Mouse (Mus musculus): ENCODE results near the gene Nudcd2.

Gene Nudcd2

DNA sequence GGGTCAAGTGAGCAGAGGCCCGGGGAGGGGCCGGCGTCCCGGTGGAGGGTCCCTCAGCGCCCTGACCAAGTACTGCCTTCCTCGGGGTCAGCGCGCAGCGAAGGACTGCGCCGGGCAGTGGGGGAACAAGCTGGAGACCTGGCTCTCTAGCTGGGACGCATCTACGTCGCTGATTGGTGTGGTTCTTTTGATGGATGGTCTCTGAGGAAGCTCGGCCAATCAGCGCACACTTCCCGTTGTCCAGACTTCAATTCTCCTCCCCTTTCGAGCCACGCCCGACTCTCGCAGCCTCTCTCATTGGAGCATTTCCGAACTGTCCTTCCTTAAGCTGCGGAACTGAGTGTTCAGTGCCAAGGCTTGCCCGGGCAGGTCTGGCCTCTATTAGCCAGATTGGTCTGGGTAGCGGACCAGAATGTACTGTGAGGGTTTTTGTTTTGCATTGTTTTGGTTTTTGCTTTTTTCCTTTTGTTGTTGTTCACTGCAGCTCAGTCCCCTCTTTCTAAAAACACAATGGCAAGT lies 21.7 kb downstream of the Nudcd2 start, which contains the start of gene Ccng1:
Ccng1 (minus strand) TSS at position 203 of the 519 bp plus-strand sequence.
- in situ Hi-C loops (cut with MboI, MseI) = no loop called here

DNA sequence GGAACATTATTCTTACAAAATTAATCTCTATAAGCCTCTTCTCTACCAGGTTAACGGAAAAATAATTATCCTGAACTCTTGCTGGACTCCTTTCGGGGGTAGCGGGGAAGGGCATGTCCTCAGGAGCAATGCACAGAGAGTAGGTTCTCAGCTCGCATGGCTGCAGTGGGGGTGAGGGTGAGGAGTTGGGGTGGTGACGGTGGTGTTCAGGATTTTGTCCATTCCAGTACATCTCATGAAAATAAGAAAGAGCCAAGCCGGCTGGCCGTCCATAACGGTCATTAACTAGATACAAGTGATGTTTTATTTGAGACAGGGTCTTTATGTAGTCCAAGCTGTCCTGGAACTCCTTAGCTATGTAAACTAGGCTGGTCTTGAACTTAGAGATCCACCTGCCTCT lies 22.5 kb downstream of the Nudcd2 start:
- in situ Hi-C loops (cut with MboI, MseI) = no loop called here

DNA sequence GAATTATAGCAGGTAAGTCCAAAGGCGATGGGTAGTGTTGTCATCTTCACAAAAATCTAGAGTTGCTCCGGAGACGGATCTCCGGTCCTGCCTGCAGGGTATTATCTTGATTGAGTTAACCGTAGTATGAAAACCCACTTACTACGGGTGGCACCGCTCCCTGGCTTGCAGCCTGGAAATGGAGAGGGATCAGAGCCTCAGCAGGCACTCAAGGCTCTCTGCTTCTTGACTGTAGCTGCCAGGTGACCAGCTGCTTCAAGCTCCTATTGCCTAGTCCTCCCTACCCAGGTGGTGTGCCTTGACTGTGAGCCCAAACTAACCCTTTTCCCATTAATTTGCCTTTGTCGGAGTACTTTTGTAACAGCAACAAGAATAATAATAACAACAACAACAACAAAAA lies 26.4 kb downstream of the Nudcd2 start:
- in situ Hi-C loops (cut with MboI, MseI) = no loop called here

DNA sequence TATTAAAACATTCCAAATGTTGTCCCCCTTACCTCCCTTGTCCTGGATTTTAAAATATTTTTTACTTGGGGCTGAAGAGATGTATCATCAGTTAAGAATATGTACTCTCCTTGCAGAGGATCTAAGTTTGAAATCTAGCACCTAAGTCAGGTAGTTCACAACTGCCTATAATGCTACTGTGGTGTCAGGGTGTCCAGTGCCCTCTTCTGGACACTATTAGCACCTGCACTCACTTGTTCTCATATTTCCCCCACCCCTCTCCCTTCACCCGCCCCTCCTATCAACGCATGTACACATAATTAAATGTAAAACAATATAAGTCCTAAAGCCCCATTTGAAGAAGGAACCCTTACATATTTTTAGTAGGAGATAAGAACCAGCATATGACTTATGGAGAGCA lies 29.9 kb downstream of the Nudcd2 start:
- in situ Hi-C loops (cut with MboI, MseI) = no loop called here

DNA sequence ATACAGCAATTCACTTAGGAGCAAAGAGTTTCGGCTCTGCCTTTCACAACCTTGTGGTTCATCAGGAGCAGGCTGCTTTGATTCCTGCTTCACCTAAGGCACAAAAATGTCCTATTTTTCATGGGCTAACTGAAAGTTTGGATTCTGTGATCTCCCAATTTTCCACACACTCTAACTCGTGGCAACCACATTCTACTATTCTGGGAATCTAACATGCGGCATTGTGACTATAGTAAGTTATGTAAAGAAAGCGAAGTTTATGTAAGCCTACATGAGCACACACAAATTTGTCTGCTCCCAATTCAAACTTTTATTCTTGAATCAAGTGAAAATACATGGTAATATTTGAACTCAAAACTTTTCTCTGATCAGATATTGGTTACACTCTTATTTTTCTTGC lies 31.2 kb downstream of the Nudcd2 start:
- in situ Hi-C loops (cut with MboI, MseI) = no loop called here

DNA sequence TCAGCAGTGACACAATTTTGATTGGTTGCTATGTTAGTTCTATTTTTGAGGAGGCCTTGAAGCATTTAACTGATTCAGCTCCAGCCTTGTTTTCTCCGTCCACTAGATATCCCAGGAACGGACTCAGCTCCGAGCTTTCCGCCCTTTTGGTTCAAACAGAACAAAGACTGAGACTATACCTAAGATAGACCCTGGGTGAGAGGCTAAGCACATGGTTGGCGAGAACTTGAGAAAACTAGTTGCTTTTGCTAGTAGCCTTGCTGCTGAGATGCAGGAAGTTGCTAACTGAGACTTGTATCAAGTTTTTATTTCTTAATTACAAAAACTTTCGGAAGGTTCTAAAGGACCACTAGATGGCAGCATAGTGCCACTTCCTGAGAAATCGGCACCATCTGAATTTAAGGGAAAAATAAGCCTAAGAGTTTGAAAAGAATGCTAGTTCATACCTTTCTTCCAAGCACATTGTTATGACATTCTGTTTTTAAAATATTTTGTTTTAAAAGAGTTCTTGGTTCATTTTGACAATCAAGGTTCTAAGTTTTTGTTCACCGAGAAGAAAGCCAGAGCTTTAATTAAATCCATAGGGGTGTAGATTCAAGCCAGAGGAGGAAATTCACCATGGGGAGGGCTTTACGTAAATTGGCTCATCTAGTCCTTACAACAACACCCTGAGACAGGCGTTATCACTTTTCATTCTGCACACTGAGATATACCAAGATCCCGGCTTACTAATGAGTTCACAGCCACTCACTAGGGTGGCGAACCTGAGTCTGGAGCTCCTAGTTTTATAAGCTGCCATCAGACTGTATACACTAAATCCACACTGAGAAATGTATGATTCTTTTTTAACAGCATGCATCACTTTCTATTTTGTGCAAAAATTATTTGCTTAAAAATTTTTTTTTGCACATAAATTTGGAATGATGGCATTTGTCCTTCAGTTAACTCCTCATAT lies 42.1 kb downstream of the Nudcd2 start:
- in situ Hi-C loops (cut with MboI, MseI) = no loop called here

DNA sequence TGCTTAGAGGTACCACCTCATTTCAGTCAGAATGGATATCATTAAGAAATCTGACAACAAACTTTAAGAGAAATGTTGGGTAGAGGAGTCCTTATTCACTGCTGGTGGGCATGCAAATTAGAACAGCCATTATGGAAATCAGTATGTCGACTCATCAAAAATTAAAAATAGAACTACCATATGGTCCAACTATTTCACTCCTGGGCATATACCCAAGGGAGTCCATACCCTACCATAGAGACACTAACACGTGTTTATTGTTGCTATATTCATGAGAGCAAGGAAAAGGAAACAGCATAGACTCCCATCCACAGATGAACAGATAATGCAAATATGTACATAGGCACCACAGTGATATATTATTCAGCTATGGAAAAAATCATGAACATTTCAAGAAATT lies 48.4 kb downstream of the Nudcd2 start:
- in situ Hi-C loops (cut with MboI, MseI) = no loop called here

DNA sequence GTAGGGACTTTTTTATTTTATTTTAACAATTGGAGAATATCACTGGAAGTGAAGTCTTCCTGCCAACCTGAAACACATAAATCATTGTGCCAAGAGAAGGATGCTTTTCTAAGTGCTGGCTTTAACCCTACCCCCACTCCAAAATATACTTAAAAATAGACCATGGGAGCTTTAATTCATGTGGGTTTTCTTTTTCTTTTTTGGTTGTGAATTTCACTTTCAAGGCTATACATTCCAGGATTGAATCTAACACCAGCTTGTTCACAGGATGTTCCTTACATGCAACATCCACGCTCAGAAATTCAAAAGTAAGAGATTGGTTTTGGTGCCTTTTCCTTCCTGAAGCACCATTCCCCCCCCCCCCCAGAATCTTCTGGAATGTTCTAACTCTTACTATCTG lies 49.9 kb downstream of the Nudcd2 start:
- in situ Hi-C loops (cut with MboI, MseI) = no loop called here

DNA sequence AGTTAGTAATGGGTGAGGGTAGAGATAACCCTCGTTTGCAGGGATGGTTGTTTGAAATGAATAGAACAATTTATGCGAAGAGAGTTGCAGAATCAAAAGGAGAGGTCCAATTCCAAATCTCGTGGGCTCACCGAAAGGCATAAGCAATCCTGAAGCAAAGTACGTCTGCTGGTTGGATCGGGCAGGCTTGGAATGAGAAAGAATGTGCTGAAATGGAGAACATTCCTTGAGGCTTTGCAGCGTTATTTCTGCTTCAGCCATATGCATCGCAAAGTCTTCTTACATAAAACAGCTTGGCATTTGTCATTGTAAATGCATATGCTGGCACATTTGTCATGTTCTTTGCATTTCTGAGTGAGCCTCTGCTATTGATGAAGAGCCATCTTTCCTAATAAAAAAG lies 50.9 kb downstream of the Nudcd2 start:
- in situ Hi-C loops (cut with MboI, MseI) = no loop called here

DNA sequence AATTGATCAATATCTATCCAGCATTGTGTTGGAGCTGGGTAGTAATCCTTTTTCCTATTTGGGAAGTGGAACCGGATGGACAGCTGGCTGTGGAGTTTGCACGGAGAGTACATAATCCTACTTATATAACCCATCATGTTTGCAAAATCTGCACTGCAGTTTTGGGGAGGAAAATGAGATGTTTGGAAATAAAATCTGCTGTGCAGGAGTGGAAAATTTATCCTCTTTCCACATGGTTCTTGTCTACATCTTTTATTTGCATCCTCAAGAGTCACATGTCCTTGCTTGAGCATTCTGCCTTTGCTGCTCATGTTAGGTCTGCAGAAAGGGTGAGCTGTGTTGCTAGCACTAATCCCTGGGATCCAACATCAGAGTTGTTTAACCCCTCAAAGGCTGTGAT lies 53.4 kb downstream of the Nudcd2 start:
- in situ Hi-C loops (cut with MboI, MseI) = no loop called here
